Mouse (Mus musculus) MEL (cell line): ENCODE data around the gene Trnt1. TPM values are rescaled to one million over a fixed set of nuclear protein-coding genes. Genes with fewer than 3 reads are reported as not detected.

Experiments
- DNase-seq: peaks from one replicate; pipeline ENCODE4 v3.0.0; 2011; ENCODE audit warnings: low read depth, low spot score
- H3K27ac ChIP-seq: 2 replicates; pipeline ENCODE4 v1.5.1; 2012; ENCODE audit warnings: low read depth, mild to moderate bottlenecking, control low read depth, low read length, moderate library complexity; ENCODE audit not compliant: control insufficient read depth
- H3K27me3 ChIP-seq, 2 experiments: fragments of 150-350 bp in 1 of 2; sonication (generic) in 1 of 2; 2 replicates each; pipeline ENCODE4 v1.6.1; 2012; ENCODE audit warnings: low read length in 2 of 2, mild to moderate bottlenecking in 2 of 2, improper control_type of control experiment in 1 of 2, moderate library complexity in 1 of 2; ENCODE audit not compliant: insufficient read depth in 2 of 2, control insufficient read depth in 1 of 2
- H3K36me3 ChIP-seq, 2 experiments: 2 replicates each; pipeline ENCODE4 v1.6.1; 2012 to 2014; ENCODE audit warnings: low read length in 2 of 2, improper control_type of control experiment in 1 of 2, inconsistent platforms in 1 of 2, mild to moderate bottlenecking in 1 of 2; ENCODE audit not compliant: insufficient read depth in 2 of 2, control insufficient read depth in 1 of 2
- H3K4me1 ChIP-seq, 2 experiments: fragments of 150-350 bp in 1 of 2; sonication (generic) in 1 of 2; 2 replicates each; pipeline ENCODE4 v1.6.1; 2012; ENCODE audit warnings: low read length in 2 of 2, improper control_type of control experiment in 1 of 2, mild to moderate bottlenecking in 1 of 2; ENCODE audit not compliant: insufficient read depth in 2 of 2, control insufficient read depth in 1 of 2
- H3K4me3 ChIP-seq, 2 experiments: fragments of 150-350 bp in 1 of 2; sonication (generic) in 1 of 2; 2 replicates each; pipeline ENCODE4 v1.5.1; 2012; ENCODE audit warnings: low read depth in 2 of 2, low read length in 2 of 2, mild to moderate bottlenecking in 2 of 2, moderate library complexity in 2 of 2, control low read depth in 1 of 2, improper control_type of control experiment in 1 of 2; ENCODE audit not compliant: control insufficient read depth in 1 of 2, insufficient read depth in 1 of 2
- H3K79me2 ChIP-seq: 2 replicates; pipeline ENCODE4 v1.6.1; 2012; ENCODE audit warnings: mild to moderate bottlenecking, low read length, moderate library complexity; ENCODE audit not compliant: control insufficient read depth, poor library complexity, insufficient read depth
- H3K9ac ChIP-seq: 2 replicates; pipeline ENCODE4 v1.6.1; 2012; ENCODE audit warnings: low read depth, mild to moderate bottlenecking, control low read depth, low read length, moderate library complexity; ENCODE audit not compliant: control insufficient read depth, poor library complexity, severe bottlenecking
- H3K9me3 ChIP-seq: fragments of 150-350 bp; sonication (generic); replicated peaks from 2 replicates; pipeline ENCODE4 v1.6.1; 2012; ENCODE audit warnings: mild to moderate bottlenecking, low read length, improper control_type of control experiment, moderate library complexity; ENCODE audit not compliant: insufficient read depth
- CHD1 ChIP-seq: IDR thresholded peaks from 2 replicates; pipeline ENCODE4 v1.6.1; 2012; ENCODE audit warnings: low read depth, mild to moderate bottlenecking, inconsistent platforms, low read length, improper control_type of control experiment
- CHD2 ChIP-seq: IDR thresholded peaks from 2 replicates; pipeline ENCODE4 v1.6.1; 2011; ENCODE audit warnings: low read length, improper control_type of control experiment
- E2F4 ChIP-seq: IDR thresholded peaks from 2 replicates; pipeline ENCODE4 v1.6.1; 2011; ENCODE audit warnings: low read depth, low read length, improper control_type of control experiment, borderline replicate concordance
- ELF1 ChIP-seq: IDR thresholded peaks from 2 replicates; pipeline ENCODE4 v1.6.1; 2014; ENCODE audit warnings: low read depth, mild to moderate bottlenecking, inconsistent platforms, low read length, improper control_type of control experiment, moderate library complexity
- GATA1 ChIP-seq: IDR thresholded peaks from 2 replicates; pipeline ENCODE4 v1.6.1; 2011; ENCODE audit warnings: low read depth, low read length, improper control_type of control experiment
- HCFC1 ChIP-seq: IDR thresholded peaks from 2 replicates; pipeline ENCODE4 v1.6.1; 2012; ENCODE audit warnings: low read depth, mild to moderate bottlenecking, inconsistent platforms, low read length, improper control_type of control experiment, moderate library complexity
- JUND ChIP-seq: IDR thresholded peaks from 2 replicates; pipeline ENCODE4 v1.6.1; 2011; ENCODE audit warnings: low read depth, mild to moderate bottlenecking, improper control_type of control experiment, low read length
- MAFK ChIP-seq: IDR thresholded peaks from 2 replicates; pipeline ENCODE4 v1.6.1; 2011; ENCODE audit warnings: low read depth, mild to moderate bottlenecking, low read length, improper control_type of control experiment, borderline replicate concordance
- MAX ChIP-seq: IDR thresholded peaks from 2 replicates; pipeline ENCODE4 v1.6.1; 2011; ENCODE audit warnings: low read length, improper control_type of control experiment
- MEF2A ChIP-seq: IDR thresholded peaks from 2 replicates; pipeline ENCODE4 v1.6.1; 2014; ENCODE audit warnings: low read depth, mild to moderate bottlenecking, inconsistent platforms, low read length, improper control_type of control experiment; ENCODE audit not compliant: poor library complexity, insufficient replicate concordance, severe bottlenecking; ENCODE audit errors: extremely low read depth
- MYB ChIP-seq: IDR thresholded peaks from 2 replicates; pipeline ENCODE4 v1.6.1; 2011; ENCODE audit warnings: mild to moderate bottlenecking, low read depth, low read length, improper control_type of control experiment
- MYC ChIP-seq: IDR thresholded peaks from 2 replicates; pipeline ENCODE4 v1.6.1; 2011; ENCODE audit warnings: low read depth, mild to moderate bottlenecking, low read length, improper control_type of control experiment, moderate library complexity
- NELFE ChIP-seq: IDR thresholded peaks from 2 replicates; pipeline ENCODE4 v1.6.1; 2011; ENCODE audit warnings: low read depth, low read length, improper control_type of control experiment
- NRF1 ChIP-seq: IDR thresholded peaks from 2 replicates; pipeline ENCODE4 v1.6.1; 2014; ENCODE audit warnings: low read depth, mild to moderate bottlenecking, inconsistent platforms, low read length, improper control_type of control experiment, moderate library complexity; ENCODE audit not compliant: poor library complexity, insufficient read depth, severe bottlenecking
- POLR2A ChIP-seq, 2 experiments: IDR thresholded peaks; 2 replicates each; pipeline ENCODE4 v1.6.1; 2011 to 2012; ENCODE audit warnings: low read length in 2 of 2, mild to moderate bottlenecking in 2 of 2, control low read depth in 1 of 2, improper control_type of control experiment in 1 of 2, low read depth in 1 of 2, moderate library complexity in 1 of 2; ENCODE audit not compliant: control insufficient read depth in 1 of 2, insufficient read depth in 1 of 2, poor library complexity in 1 of 2
- POLR2AphosphoS2 ChIP-seq: IDR thresholded peaks from 2 replicates; pipeline ENCODE4 v1.6.1; 2011; ENCODE audit warnings: low read length, improper control_type of control experiment
- POLR2AphosphoS5 ChIP-seq: IDR thresholded peaks from 2 replicates; pipeline ENCODE4 v1.6.1; 2012; ENCODE audit warnings: low read depth, borderline replicate concordance, mild to moderate bottlenecking, inconsistent platforms, low read length, moderate library complexity, mixed read lengths
- RAD21 ChIP-seq: IDR thresholded peaks from 2 replicates; pipeline ENCODE4 v1.6.1; 2011; ENCODE audit warnings: mild to moderate bottlenecking, low read depth, low read length, improper control_type of control experiment
- RCOR1 ChIP-seq: IDR thresholded peaks from 2 replicates; pipeline ENCODE4 v1.6.1; 2012; ENCODE audit warnings: low read depth, mild to moderate bottlenecking, inconsistent platforms, low read length, improper control_type of control experiment
- TAL1 ChIP-seq: IDR thresholded peaks from 2 replicates; pipeline ENCODE4 v1.6.1; 2012; ENCODE audit warnings: mild to moderate bottlenecking, inconsistent platforms, low read length, moderate library complexity, mixed read lengths
- TBP ChIP-seq: IDR thresholded peaks from 2 replicates; pipeline ENCODE4 v1.8.0; 2011; ENCODE audit warnings: low read depth, low read length, improper control_type of control experiment
- TCF12 ChIP-seq: IDR thresholded peaks from 2 replicates; pipeline ENCODE4 v1.6.1; 2014; ENCODE audit warnings: low read depth, mild to moderate bottlenecking, inconsistent platforms, low read length, improper control_type of control experiment, moderate library complexity
- USF2 ChIP-seq, 2 experiments: IDR thresholded peaks; 2 replicates each; pipeline ENCODE4 v1.6.1; 2011 to 2012; ENCODE audit warnings: improper control_type of control experiment in 2 of 2, low read length in 2 of 2, borderline replicate concordance in 1 of 2, inconsistent platforms in 1 of 2, low read depth in 1 of 2, mild to moderate bottlenecking in 1 of 2; ENCODE audit not compliant: insufficient read depth in 1 of 2
- ZMIZ1 ChIP-seq: IDR thresholded peaks from 2 replicates; pipeline ENCODE4 v1.6.1; 2012; ENCODE audit warnings: low read depth, mild to moderate bottlenecking, inconsistent platforms, low read length, improper control_type of control experiment, moderate library complexity
- polyA plus RNA-seq, 2 experiments: library from polyadenylated mRNA; stranded (reverse) in 1 of 2; unstranded in 1 of 2; fragments of >175 nt in 1 of 2; fragments of >200 nt in 1 of 2; gene quantifications; 2 replicates each; pipeline versions ENCODE4 v1.2.1 to v1.2.4; 2012; ENCODE audit warnings: low replicate concordance in 2 of 2, low read depth in 1 of 2; ENCODE audit not compliant: insufficient read length in 2 of 2, insufficient read depth in 1 of 2, missing spikeins in 1 of 2
- total RNA-seq: library from RNA; depleted of rRNA; stranded (reverse); fragments of 300-350 nt; gene quantifications from 2 replicates; pipeline ENCODE4 v1.2.3, GENCODE M21; 2012

The Trnt1 gene
- total and polyA plus RNA-seq, 3 experiments: 63.9 to 131 (median 87.1) TPM

DNA sequence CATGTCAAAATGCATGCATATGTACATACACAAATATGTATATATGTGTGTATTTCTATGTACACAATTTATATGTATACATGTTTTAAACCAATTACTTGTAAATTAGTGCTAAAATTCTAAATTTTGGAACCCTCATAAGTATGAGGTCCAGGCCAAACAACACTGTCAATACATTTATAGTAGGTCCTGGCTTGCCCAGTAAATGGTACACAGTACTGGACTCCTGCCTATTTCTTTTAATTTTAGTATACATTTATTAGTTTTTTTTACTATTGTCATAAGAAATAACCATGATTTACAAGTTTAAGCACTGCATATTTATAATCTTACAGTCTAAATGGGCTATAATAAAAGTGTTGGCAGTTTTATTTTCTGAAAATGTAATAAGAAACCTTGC, 50.3 kb downstream of the Trnt1 start:
- Histone ChIP-seq H3K9me3 (no peaks in the 10 kb centered on the region), H3K27me3 (no peaks in the 10 kb centered on the region), H3K27ac (no peak overlapping the region), H3K9ac (no peak overlapping the region), H3K4me3 (no peak overlapping the region), H3K4me1 (no peaks in the 10 kb centered on the region), H3K79me2 (no peaks in the 10 kb centered on the region), H3K36me3 (no peaks in the 10 kb centered on the region)
- TF ChIP-seq ELF1: no peak
- TF ChIP-seq MAFK: no peak
- TF ChIP-seq MYB: no peak
- TF ChIP-seq TCF12: no peak
- no peak for TF ChIP-seq HCFC1
- TF ChIP-seq RCOR1: no peak
- no peak for TF ChIP-seq USF2 (IDR thresholded peaks at IDR 0.05; ENCODE audit: borderline replicate concordance in 1 of 2, insufficient read depth in 1 of 2, low read depth in 1 of 2, low read length in 2 of 2)
- TF ChIP-seq MAX: no peak
- no peak for TF ChIP-seq TAL1
- no peak for DNase-seq

DNA sequence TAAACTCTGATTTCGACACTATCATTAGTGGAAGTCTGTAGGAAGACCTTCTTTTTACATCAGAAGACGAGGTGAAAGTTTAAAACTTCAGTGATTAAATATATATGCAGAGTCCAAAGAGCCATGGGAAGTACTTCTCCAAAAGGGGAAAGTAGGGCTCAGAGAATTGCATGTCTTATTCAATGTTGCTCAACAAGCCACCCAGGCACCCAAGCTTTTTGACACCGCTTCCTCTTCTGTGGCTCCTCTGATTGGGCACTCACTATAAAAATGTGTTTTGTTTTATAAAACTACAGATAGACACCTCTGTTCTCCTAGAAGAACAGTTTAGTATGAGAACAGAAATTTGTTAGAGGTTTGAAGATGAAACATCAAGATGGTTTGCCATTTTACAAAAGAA, 51.0 kb downstream of the Trnt1 start:
- Histone ChIP-seq H3K79me2 (no peaks in the 10 kb centered on the region), H3K4me3 (no peak overlapping the region), H3K4me1 (no peaks in the 10 kb centered on the region), H3K9me3 (no peaks in the 10 kb centered on the region), H3K27me3 (no peaks in the 10 kb centered on the region), H3K36me3 (no peaks in the 10 kb centered on the region), H3K27ac (no peak overlapping the region), H3K9ac (no peak overlapping the region)
- TF ChIP-seq MEF2A (no peak), RAD21 (no peak), CHD2 (no peak), E2F4 (no peak), GATA1 (no peak), NELFE (no peak), MAFK (no peak), RCOR1 (no peak), TBP (no peak)
- DNase-seq: no peak

DNA sequence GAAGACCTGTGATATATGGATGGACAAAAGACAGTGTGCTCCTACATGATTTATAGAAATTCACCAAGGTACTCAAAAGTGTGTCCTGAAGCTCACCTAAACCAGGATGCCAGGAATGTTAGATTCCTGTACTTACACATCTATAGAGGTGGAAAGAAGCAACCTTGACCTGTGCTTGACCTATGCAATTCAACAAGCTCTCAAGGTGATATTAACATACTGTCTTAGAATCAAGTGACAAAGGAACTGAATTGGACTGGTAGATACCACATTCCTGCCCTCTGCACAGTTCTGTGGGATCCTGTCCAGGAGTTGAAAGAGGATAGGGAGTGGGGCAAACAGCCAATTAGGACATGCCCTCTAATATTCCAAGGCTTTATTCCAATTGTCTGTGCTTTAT, 51.6 kb downstream of the Trnt1 start:
- no peak overlapping the region for H3K4me3 ChIP-seq
- no peaks in the 10 kb centered on the region for H3K27me3 ChIP-seq
- no peak overlapping the region for H3K27ac ChIP-seq
- no peaks in the 10 kb centered on the region for H3K9me3 ChIP-seq
- DNase-seq: no peak
- no peaks in the 10 kb centered on the region for H3K36me3 ChIP-seq
- H3K4me1 ChIP-seq: no peaks in the 10 kb centered on the region
- no peak overlapping the region for H3K9ac ChIP-seq
- no peaks in the 10 kb centered on the region for H3K79me2 ChIP-seq
- TF ChIP-seq MAFK: no peak
- TF ChIP-seq NRF1: no peak
- TF ChIP-seq CHD1: no peak
- TF ChIP-seq TBP: no peak
- no peak for TF ChIP-seq MYC
- no peak for TF ChIP-seq POLR2AphosphoS2
- no peak for TF ChIP-seq POLR2A (IDR thresholded peaks at IDR 0.05; ENCODE audit: control insufficient read depth in 1 of 2, insufficient read depth in 1 of 2, low read depth in 1 of 2, low read length in 2 of 2, poor library complexity in 1 of 2)
- no peak for TF ChIP-seq MEF2A
- TF ChIP-seq HCFC1: no peak
- no peak for TF ChIP-seq E2F4
- no peak for TF ChIP-seq JUND
- TF ChIP-seq GATA1: no peak
- no peak for TF ChIP-seq ELF1
- no peak for TF ChIP-seq NELFE
- no peak for TF ChIP-seq POLR2AphosphoS5
- TF ChIP-seq MAX: no peak
- TF ChIP-seq ZMIZ1: no peak
